Mouse (Mus musculus): ENCODE measurements around the gene Ccr4.

- no peak for TF ChIP-seq CTCF (IDR thresholded peaks at IDR 0.05; ENCODE audit: extremely low read depth, insufficient read depth, low read length)
- no peak for TF ChIP-seq POLR2A (IDR thresholded peaks at IDR 0.05; ENCODE audit: extremely low read depth, insufficient read depth, low read length)
These were observed 13.3 kb upstream of the Ccr4 start for GRCm38 (mm10) chr9:114517924-114518497.

Measured in cortical plate, adult 2 months (tissue).